Mouse (Mus musculus) splenic B cell, adult 2 months (primary cell): Measurements from ENCODE around the gene Myo15.
A peak's percentile ranks its signal among the peaks of the same experiment; 100 is the strongest.
"Not testable (repeated sequence)": the region's sequence is repeated elsewhere in the genome, so short reads cannot be mapped to it uniquely, and the experiment has no call there.

Experiments
- DNase-seq: peaks from one replicate; pipeline ENCODE4 v3.0.0-alpha.2; 2011; ENCODE audit warnings: low read depth, low spot score
- H3K27me3 ChIP-seq: 2 replicates; pipeline ENCODE4 v1.6.1; 2012; ENCODE audit warnings: mild to moderate bottlenecking, low read length, moderate library complexity, mixed read lengths; ENCODE audit not compliant: control insufficient read depth, poor library complexity, insufficient read depth, severe bottlenecking
- H3K36me3 ChIP-seq: 2 replicates; pipeline ENCODE4 v1.6.1; 2012; ENCODE audit warnings: mild to moderate bottlenecking, low read length, moderate library complexity, mixed read lengths; ENCODE audit not compliant: control insufficient read depth, poor library complexity, insufficient read depth, severe bottlenecking

The Myo15 gene

DNA sequence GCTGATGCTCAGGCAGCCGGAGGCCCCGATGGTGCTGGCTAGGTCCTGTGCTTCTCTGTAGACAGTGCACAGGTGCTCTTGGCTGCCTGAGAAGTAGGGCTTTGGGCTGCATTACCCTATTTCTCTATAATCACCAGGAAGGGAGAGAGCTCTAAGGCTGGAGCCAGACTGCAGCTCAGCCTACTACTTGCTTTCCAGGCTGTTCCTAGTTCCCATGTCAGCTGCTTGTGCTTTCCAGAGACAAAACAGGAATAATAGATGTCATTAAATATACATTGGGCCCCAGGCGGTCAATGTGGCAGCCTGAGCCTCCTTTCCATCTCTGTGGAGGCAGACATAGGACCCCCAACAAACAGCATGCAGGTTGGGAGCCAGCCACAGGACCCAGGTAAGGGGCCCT, at the start of gene Myo15:
TSS of gene Myo15 (plus strand) at position 301 of the 400 bp plus-strand sequence.
- Histone ChIP-seq H3K36me3 (peaks cover 8% of the 10 kb centered on the region), H3K27me3 (no peaks in the 10 kb centered on the region)
- DNase-seq: no peak

DNA sequence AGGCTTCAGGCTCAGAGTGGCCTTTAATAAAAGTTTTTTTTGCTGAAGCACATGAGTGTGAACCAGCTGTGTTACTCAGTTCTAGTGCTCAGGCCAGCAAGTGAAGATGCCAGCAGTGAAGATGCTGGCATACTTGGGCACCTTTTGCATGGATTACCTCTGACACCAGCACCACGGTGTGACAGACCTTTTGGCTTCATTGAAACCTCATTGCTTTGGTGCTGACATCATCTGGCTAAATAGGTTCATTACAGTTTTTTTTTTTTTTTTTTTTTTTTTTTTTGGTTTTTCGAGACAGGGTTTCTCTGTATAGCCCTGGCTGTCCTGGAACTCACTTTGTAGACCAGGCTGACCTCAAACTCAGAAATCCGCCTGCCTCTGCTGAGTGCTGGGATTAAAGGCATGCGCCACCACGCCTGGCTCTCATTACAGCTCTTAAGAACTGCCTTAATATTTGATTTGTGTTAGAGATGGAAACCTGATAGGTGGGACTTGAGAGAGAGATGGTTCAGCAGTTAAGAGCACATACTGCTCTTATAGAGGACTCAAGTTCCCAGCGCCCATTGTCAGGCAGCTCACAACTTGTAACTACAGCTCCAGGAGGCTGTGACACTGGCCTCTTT, 47.0 kb upstream of the Myo15 start:
- peak; percentile 60 for DNase-seq
- Histone ChIP-seq H3K36me3 (no peaks in the 10 kb centered on the region), H3K27me3 (no peaks in the 10 kb centered on the region)

DNA sequence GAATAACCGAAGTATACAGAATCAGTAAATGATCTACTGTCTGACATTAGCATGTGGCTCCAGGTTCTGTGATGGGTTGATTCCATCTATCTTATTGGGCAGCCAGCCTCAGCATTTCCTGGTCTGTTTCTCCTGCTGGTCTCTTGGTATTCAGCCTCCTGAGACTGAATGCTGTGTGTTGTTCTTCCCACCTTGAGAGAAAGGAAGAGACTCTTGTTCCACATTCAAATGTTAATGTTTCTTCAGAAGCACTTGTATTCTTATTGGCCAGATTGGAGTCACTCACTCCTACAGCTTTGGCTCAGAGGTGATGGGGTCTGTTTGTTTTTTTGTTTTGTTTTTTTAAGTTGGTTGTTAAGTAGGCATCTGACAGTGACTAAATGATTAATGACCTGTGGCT, 46.1 kb upstream of the Myo15 start:
- Histone ChIP-seq H3K27me3 (no peaks in the 10 kb centered on the region), H3K36me3 (0 out of 2 replicates have a peak, but pooled peaks cover 3% of the 10 kb centered on the region)
- DNase-seq: no peak

DNA sequence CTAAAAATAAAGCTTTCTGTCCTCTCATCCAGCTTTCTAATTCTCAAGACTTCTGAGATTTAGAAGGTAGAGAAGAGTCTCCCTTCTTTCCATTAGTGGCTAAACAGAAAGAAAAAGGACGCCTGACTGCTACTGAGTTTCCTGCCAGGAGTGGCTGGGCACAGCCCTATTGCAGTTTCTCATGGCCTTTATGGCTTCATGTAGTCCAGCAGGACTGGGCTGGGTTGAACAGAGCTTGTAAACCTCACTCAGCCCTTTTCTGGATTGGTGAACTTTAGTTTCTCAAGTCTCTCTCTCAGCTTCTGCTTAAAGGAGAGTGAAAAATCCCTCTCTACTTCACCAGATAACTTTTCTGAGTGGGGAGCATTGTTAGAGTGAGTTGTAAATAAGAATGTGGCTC, 42.7 kb upstream of the Myo15 start:
- Histone ChIP-seq H3K36me3 (peaks cover 5% of the 10 kb centered on the region; the same call in 1 of the 2 replicates), H3K27me3 (no peaks in the 10 kb centered on the region)
- no peak for DNase-seq

DNA sequence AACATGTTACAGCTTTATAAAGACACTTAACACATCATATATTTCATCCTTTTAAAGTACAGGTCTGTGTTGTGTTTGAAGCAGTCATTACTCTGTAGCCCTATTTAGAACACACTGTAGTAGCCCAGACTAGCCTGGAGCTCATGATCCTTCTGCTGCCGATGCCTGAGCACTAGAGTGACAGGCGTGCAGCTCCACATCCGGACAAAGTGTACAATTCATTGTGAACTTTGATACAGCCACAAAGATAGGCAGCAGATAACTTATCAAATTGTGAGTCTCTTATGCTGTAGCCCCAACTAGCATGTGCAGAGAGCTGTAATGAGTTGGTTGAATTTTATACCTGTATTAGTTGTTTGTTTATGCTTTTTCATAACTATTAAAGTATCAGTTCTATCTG, 41.5 kb upstream of the Myo15 start:
- Histone ChIP-seq H3K27me3 (no peaks in the 10 kb centered on the region), H3K36me3 (peaks cover 5% of the 10 kb centered on the region; the same call in 1 of the 2 replicates)
- DNase-seq: no peak

DNA sequence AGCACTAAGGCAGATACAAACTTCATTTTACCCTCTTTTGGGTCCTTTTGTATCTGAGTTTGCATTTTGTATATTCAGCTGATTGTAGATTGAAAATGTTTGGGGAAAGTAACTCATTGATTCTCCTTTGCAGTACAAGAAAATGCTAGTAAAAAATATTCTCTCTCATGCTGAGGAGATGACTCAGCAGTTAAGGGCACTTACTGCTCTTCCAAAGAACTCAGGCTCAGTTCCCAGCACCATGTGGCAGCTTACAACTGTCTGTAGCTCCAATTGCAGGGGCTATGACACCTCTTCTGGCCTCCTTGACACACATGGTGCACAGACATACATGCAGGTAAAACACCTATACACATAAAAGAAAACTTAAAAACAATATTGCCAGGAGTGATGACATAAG, 35.6 kb upstream of the Myo15 start:
- H3K36me3 ChIP-seq: peaks cover 10% of the 10 kb centered on the region; the same call in 1 of the 2 replicates
- H3K27me3 ChIP-seq: no peaks in the 10 kb centered on the region
- no peak for DNase-seq

DNA sequence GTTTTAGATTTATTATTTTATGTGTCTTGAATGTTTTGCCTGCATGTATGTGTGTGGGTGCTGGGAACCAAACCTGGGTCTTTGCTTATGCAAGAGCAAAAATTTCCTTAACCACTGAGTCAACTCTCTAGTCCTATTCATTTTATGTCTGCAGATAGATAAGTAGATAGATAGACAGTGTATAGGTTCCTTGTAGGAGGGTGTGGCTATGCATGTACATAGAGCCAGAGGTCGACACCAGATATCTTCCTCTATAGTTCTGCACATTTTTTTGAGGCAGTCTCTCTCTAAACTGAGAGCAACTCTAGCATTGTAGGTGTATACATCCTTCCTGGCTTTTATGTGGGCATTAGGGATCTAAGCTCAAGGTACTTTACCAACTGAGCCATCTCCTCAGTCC, 34.0 kb upstream of the Myo15 start:
- Histone ChIP-seq H3K36me3 (peaks cover 9% of the 10 kb centered on the region; the same call in 1 of the 2 replicates), H3K27me3 (no peaks in the 10 kb centered on the region)
- DNase-seq: no peak

DNA sequence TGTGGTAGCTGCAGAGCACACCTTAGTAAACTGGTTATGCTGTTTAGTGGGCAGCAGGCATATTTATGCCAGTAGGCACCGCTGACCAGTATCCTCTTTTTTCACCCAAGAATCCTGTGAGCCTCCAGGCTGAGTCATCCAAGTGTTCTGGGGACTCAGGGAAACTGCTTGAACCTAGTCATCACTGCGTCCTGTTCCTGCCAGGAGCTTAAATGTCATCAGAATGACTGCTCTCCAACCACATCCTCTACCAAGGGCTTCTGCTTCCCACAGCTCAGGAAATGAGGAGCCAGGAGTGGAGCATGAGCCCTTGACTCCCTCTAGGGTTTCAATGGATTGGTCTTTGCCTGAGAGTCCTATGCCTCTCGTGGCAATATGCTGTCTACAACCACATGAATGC, 32.5 kb upstream of the Myo15 start:
- Histone ChIP-seq H3K36me3 (peaks cover 10% of the 10 kb centered on the region; the same call in 1 of the 2 replicates), H3K27me3 (no peaks in the 10 kb centered on the region)
- DNase-seq: no peak

DNA sequence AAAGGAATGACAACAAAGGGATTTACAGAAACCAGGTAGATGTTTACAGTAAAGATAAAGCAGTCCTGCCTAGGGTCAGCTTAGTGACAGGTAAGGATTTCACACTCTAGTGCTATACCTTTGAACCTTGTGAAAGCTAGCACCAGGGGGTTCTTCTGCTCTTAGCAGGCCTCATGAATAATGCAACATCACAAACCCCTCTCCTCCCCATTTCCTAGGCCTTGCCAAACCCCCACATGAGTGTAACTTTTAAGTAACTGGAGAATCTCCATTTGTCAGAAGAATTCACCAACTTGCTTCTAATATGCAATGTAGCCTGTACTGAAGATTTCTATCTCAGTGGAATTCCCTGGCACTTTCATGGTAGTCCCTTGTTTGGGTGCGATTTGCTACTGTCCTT, 29.5 kb upstream of the Myo15 start:
- not testable (repeated sequence) for DNase-seq, H3K27me3 ChIP-seq, H3K36me3 ChIP-seq

DNA sequence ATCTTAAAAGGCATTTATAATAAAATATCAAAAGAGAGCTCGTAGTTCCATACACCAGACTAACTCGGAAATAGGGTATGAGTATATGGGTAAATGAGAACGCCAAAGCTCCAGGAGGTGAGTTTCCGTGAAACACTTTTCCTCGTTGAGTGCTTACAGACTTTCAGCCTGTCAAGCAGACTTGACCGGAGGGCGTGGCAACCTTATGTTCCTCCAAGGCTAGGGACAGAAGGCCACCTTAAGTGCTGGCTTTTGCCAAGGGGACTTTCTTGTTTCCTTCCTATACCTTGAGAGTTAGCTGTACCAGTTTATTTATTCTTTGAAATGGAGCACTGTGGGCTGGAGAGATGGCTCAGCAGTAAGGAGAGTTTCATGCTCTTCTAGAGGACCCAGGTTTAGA, 29.0 kb upstream of the Myo15 start:
- no peak for DNase-seq

DNA sequence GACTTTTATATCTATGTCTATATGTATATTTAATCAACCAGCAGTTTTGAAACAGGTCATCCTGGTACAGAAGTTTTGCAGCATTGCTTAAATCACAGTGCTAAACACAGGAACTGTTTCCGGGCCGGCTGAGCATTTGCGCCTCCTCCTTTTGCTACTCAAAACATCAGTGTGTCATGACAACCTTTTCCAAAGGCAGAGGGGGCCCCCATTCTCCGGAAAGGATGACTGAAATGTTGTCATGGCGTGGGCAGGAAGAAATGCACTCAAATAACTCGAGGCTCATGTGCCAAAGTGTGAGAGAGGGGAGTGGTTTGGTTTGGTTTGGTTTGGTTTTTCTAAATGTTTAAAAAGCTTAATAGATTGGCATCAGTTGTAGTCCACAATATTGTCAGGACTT, 26.2 kb upstream of the Myo15 start:
- Histone ChIP-seq H3K36me3 (peaks cover 3% of the 10 kb centered on the region; the same call in 1 of the 2 replicates), H3K27me3 (no peaks in the 10 kb centered on the region)
- no peak for DNase-seq

More for the DNA sequence above, 29.0 kb upstream of the Myo15 start:
- Histone ChIP-seq H3K36me3 (peaks cover 9% of the 10 kb centered on the region; the same call in 1 of the 2 replicates), H3K27me3 (no peaks in the 10 kb centered on the region)

DNA sequence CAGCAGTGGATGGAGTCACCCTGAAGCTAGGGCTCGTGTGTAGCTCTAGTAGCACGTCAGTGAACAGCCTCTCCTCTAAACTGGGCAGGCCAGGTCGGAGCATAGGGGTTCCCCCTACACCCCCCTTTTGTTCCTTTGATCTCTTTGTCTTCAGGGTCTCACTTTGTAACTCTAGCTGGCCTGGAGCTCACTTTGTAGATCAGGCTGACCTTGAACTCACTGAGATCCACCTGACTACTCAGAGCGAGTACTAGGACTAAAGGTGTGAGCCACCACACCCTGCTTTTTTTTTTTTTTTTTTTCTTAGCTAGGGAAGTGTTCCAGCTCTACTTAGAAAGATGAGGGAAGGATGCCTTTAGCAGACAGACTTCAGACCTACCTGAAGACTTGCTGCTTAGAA, 25.1 kb upstream of the Myo15 start:
- Histone ChIP-seq H3K36me3 (peaks cover 2% of the 10 kb centered on the region; the same call in 1 of the 2 replicates), H3K27me3 (no peaks in the 10 kb centered on the region)
- DNase-seq: no peak

DNA sequence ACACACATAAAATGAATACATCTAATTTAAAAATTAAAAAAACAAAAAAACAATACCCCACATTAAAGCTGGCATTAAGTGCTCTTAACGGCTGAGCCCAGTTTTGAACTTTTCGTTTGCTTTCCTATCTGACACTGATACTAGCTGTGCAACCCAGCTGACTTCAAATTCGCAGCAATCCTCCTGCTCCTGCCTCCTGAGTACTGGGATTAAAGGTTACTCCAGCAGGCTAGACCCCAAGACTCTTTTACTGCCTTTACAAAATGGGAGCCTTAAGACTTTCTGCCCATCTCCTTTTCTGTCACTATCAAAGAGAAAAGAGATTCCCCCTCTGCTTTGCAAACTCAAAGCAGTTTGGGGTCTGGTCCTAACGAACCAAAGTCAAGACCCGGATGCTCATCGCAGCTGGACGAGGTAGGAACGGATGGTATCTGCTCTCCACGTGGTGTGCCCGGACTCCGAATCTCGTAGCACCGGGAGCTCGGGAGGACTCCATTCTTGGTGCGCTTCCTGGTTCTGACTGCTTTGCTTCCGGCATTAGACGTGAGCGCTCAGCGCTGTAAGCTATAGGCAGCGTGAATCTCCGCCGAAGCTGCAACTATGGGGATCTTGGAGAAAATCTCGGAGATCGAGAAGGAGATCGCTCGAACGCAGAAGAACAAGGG, 14.9 kb upstream of the Myo15 start, which contains the start of gene Drg2:
TSS of gene Drg2 (plus strand) at position 512 of the 665 bp plus-strand sequence.
- DNase-seq: peak; percentile 91
- peaks cover 6% of the 10 kb centered on the region; the same call in 1 of the 2 replicates for H3K36me3 ChIP-seq
- H3K27me3 ChIP-seq: no peaks in the 10 kb centered on the region; the same call in 1 of the 2 replicates

DNA sequence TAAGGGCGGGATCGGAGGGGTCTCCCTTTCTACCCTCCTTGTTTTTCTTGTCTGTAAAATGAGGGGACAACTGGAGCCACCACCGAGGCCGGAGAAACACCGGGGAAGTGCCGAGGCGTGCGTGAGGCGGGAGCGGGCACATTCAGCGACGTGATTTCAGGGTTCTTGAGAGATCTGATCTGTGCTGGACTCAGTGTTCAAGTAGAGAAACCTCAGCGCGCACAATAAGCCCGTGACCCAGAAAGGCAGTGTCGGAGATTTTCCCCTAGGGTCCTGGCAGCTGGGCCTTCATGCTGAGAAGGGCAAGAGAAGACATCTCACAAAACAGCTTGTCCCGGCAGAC, 14.4 kb upstream of the Myo15 start:
- Histone ChIP-seq H3K36me3 (peaks cover 6% of the 10 kb centered on the region; the same call in 1 of the 2 replicates), H3K27me3 (no peaks in the 10 kb centered on the region; the same call in 1 of the 2 replicates)
- no peak for DNase-seq

DNA sequence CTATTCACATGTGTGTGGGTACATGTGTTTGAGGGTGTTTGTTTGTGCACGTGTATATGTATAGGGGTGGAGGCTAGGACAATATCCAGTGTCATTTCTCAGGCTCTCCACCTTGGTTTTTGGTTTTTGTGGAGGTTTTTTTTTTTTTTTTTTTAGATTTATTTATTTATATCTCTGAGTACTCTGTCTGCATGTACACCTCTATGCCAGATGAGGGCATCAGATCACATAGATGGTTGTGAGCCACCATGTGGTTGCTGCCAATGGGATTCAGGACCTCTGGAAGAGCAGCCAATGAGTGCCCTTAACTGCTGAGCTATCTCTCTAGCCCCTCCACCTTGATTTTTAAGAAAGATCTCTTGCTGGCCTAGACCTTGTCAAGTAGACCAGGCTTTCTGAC, 11.2 kb upstream of the Myo15 start:
- Histone ChIP-seq H3K36me3 (peaks cover 12% of the 10 kb centered on the region; the same call in 1 of the 2 replicates), H3K27me3 (no peaks in the 10 kb centered on the region)
- DNase-seq: no peak
